Mouse (Mus musculus) retina, postnatal 7 days (tissue): ENCODE measurements around the gene Fshb.

Source experiments
- DNase-seq: peaks from one replicate; pipeline ENCODE4 v3.0.0-alpha.2; 2012; ENCODE audit warnings: low read depth, low spot score

Gene Fshb

DNA sequence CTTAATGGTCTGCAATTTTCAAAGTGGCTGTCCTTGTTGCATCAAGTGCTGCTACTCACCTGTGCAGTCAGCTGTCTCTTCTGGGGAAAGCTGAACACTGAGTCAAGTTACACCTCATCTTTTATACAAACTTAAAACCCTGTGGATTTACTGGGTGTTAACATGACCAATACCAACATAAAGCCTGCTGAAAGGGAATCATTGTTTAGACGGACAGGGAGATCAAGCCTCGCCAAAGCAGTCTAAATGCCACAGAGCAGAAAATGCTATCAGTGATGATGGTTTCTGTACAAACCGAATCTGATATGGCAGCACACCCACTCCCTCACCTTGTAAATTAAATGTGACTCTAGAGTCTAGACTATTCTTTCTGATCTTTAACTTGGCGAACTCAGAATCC, at the start of gene Fshb:
Gene Fshb, minus strand, starts transcription at position 101 of the 400 bp plus-strand sequence.
- DNase-seq: no peak

DNA sequence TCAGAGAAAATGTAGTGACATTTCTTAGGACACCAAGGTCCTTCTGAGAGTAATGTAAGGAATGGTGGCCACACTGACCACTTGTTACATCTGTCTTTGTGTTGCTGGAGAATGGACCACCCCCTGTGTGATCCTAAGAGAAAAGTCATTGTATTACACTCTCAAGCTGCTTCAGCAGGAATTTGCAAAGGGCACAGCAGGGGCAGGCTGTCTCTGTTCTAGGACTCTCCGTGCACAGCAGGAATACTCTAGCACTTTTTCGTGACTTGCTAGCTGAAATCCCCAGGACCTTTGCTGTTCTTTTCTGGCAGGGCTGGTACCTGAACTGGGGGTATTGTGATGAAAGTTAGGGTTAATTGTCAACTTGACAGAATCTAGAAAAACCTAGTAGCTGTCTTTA, 24.8 kb upstream of the Fshb start:
- DNase-seq: no peak

DNA sequence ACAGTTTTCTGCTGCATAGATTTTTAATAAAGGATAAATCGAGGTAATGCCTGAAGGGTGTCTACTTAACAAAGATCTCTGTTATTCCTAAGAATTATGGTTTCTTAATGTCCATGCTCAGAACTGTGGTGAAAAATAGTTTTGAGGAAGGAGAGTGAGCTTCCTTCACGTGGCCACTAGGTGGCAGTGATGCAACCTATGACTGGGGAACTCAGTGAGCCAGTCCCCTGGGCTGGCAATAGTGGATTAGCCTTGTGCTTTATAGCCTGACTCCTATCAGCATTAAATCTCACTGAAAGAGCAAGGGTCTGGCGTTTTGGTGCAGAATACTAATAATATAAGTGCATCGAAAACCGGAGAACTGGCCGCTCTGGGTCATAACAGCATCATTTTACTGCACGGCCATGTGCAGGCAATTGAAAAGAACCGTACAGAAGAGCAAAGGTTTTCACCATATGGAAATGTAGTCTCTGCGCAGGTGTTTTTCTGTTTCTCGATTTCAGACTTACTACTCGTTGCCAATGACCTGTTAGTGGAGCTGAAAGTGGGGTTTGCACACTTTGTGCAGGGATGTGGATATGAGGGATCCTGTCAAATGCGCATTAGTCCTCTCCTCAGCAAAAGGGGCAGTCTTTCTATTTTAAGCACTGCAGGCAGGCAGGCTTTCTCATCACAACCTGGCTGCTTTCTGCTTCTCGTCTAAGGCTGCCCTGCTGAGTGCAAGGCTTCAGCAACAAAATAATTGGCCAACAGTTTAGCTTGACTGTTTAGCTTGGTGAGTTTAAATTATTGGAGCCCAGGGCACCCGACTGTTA, 23.8 kb upstream of the Fshb start:
- DNase-seq: peak; percentile 35

DNA sequence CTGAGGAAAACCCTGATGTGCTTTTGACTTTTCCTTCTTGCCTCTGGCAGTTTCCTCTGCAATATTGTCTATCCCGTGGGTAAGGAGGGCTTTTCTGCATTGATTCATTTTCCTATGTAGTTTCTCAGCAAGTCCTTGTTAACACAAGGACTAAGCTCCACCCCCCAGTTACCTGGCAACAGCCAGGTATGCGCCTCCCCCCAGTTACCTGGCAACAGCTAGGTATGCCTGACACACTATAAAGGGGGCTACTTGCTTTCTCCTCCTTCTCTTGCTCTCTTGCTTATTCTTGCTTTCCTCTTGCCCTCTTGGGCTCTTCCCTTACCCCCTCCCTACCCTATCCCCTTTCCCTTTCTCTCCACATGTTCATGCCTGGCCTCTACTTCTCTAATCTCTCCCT, 3.8 kb upstream of the Fshb start:
- DNase-seq: no peak

DNA sequence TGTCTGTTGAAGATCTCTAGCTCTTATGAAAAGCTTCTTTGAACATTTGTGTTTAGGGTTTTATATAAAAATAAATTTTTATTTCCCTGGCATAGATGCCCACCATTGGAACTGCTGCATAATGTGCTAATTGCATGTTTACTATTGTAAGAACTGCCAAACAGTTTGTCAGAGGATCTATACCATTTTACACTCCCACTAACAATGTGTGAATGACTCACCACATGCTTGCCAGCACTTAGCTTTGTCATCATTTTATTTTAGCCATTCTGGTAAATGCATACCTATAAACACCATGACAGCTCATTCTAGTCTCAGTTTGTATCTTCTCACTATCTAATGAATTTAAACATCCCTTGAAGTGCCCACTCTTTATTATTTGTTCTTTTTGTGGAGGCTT, 13.5 kb downstream of the Fshb start:
- DNase-seq: no peak

DNA sequence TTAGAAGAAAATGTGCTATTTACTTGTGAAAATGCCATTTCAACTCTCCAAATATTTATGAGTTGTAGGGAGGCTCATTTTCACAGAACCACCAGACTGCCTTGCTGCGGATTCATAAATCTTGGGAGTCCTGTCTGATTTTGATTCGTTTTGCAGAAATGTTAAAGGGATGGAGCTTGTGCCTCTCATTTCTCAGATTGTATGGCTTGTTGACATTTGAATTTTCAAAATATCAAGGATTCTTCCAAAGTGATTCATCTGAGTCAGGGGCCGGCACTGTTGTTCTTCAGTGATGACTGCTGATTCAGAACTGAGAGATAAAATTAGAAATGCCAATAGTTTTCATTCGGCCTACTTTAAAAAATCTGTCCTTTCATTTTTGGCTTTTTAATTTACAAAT, 18.6 kb downstream of the Fshb start:
- DNase-seq: no peak

DNA sequence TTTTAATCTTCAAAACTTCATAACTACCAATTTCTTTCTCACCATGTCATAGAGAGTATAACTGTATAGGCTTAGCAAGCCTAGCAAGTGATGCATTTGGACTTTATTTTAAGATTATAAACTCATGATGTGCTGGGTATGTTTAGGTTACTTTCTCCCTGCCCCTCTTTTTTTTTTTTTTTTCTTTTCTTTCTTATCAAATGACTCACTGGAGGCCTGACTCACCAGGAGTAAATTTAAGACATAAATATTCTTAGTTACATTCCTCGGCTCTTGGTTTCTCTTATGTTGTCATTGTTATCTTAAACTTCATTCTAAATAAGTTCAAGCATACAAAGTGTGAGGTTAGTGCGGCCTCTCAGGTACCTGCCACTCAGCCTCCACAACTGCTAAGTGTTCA, 23.5 kb downstream of the Fshb start:
- DNase-seq: no peak

DNA sequence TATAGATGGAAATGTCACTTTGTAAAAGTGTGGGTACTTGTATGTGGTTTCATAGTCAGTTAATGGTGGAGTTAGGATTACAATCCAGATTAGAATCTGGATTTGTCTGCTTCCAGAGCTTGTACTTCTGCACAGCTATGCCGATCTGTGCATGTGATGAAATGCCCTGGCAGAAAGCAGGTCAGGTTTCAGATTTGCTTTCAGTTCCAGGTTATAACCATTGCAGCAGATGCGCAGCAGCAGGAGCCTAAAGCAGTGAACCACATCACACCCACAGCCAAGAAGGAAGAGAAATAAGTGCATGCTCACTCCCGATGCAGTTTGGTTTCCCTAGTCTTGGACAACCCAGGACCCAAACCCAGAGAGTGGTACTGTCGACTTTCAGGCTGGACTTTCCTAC, 34.8 kb downstream of the Fshb start:
- DNase-seq: no peak

DNA sequence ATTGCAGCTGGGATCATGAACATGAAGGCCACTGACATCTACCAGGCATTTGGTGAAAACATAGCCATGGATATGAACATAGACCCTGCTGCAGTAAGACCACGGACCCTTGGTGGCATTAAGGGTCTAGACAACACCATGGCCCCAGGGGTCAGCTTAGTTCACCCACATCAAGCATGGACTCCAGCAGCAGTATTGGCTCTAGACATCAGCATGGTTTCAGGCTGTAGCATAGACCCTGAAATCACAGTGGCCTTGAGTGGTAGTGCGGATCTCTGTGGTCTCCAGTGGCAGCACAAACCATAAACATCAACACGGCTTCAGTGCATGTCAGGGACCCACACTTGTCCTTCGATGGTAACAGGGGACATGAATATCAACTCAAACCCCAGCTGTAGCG, 36.7 kb downstream of the Fshb start:
- no peak for DNase-seq

DNA sequence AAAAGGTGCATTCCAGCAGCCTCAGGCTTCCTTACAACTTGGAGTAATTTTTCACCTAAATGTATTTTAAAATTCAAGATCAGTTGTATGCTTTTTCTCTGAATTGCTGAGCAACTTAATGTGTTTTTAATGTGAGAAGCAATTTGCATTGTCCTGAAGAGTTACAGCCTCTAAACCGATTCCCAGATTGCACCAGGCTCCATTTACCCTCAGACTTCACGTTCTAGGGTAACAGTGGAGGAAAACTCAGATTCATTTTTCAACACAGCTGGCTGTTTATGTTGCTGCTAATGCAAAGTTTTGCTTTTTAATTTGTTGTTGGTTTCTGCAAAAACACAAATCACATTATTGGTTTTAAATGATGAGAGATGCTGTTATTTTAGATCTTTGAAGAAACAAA, 40.1 kb downstream of the Fshb start:
- no peak for DNase-seq

DNA sequence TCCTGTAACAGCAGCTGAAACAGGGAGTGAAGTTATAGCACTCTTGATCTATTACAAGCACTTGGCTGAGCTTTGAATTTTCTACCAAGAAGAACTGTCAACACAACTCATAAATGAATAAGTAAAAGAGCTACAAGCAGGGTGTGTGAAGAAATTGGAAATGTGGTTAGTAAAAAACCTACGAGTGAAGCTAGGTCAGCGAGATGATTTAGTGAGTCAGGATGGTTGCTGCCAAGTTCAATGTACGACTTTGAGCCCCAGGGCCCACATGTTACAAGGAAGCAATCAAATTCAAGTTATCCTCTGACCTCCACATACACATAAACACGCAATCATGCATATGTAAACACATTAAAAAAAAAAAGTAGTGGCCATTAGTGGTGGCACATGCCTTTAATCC, 46.3 kb downstream of the Fshb start:
- no peak for DNase-seq

DNA sequence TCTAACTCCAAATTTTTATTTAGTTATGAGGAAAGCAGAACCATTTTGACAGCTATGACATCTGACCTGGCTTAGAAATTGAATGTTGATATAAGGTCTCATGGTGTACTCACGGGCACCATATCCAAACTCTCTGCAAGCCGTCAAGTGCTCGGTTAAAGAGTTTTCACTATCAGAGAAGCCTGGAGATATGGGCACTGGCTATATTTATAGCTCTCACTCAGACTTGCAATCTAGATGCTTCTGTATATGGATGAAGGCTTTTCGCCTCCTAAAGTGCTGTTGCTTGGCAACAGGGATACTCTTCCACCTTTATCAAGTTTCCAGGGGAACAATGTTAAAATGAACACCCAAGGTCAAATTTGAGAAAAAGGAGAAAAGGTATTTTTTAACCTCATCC, 47.1 kb downstream of the Fshb start:
- DNase-seq: no peak

DNA sequence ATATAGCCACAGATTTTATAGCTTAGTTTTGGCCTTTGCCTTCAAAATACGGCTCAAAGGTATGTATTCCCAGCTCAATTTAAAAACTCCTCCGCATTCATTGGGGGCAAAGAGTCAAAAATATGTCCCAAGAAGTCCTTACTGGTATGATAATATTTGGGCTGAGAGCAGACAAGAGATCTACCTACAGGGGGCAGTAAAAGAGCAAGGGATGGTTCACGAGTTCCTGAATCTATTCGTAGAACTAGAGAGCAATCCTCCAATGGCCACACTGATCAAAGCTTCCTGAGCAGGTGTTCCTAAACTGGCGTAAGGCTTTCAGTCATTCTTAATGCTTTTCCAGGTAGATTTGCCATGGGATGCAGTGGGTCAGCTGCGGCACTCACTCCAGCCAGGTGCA, 49.3 kb downstream of the Fshb start:
- no peak for DNase-seq

DNA sequence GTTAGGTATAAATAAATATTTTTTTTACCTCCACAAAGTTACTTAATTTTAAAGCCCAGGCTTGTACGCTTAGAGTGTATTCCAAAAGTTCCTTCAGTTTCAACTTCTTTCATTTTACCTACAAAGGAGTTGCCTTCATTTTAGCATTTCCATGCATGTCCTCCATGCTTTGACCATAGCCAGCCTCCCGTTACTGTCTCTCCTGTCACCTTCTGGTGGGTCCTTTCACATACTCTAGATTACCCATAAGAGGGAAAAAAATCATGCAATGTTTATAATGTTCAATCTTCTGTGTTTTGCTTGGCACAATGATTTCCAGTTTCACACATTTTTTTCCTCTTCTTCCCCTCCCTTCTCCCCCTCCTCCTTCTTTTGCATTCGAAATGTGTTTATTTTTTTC, 53.1 kb downstream of the Fshb start:
- no peak for DNase-seq
